Mouse (Mus musculus) frontal cortex, postnatal 10 days (tissue): ENCODE results near the gene Disp1.

Experiments used
- DNase-seq, 2 experiments: peaks; one replicate each; pipeline ENCODE4 v3.0.0; 2022; ENCODE audit warnings: low spot score in 2 of 2, mixed read lengths in 1 of 2

Gene Disp1

DNA sequence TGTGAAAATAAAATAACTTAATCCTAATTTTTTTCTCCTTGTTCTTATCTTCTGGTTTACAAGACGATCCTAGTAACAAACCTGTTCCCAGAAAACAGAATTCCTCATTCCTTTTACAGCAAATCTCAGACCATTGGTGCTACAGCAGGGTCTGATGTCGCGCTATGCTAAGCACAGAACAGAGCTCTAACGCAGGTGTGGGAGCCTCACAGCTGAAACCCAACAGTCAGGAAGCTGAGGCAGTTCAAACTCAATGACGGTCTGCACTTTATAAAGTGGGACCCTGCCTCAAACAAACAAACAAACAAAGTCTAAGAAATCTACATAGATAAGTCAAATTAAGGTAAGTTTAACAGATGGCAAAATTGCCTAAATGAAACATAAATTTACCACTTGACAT lies 20.4 kb downstream of the Disp1 start:
- DNase-seq, result no peak

GRCm38 (mm10) chr1:183194763-183195162 lies 26.6 kb downstream of the Disp1 start:
- no peak for DNase-seq

- DNase-seq, result no peak
Measured at GRCm38 (mm10) chr1:183194151-183194550, 27.2 kb downstream of the Disp1 start.

- DNase-seq, result no peak
Measured at GRCm38 (mm10) chr1:183191398-183191797, 29.9 kb downstream of the Disp1 start.

GRCm38 (mm10) chr1:183190456-183190855 lies 30.9 kb downstream of the Disp1 start:
- no peak for DNase-seq

GRCm38 (mm10) chr1:183189014-183189662 lies 32.2 kb downstream of the Disp1 start:
- no peak for DNase-seq

DNA sequence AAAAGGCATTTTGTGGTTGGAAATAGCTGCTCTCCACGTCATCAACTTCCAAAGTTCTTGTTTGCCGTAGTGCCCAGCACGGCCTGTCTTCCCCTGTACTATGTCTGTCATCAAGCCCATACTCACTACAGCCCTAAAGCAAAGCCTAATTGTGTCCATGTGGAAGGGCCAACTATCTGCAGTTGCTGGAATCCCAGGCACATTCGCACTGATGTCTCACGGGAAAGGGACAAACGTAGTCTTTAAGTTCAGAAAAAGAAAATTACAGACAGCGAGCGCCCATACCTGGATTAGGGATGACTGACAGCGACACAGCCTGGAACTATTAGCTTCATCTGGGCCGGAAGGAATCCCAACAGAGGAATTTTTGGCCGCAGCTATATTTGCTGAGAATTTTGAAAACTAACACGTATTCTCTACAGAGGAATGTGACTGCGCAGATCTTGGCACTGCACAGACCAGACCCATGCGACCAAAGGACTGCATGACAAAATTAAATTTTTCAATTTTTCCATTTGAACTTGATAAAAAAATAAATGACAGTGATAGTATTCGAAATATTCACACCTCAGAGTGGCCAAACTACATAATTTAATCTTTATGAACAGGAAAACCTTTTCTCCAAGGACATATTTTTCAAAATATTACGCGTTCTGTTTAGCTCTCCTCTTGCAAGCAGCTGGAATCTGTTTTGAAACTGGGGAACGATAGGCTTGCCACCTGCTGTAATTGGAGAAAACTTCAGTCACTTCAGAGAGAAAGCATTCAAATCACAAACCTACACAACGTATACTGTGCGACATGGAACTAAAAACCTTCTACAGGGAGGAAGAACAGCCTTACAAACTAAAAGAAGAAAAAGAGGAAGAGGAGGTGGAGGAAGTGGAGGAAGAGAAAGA lies 33.0 kb downstream of the Disp1 start:
- no peak for DNase-seq

DNA sequence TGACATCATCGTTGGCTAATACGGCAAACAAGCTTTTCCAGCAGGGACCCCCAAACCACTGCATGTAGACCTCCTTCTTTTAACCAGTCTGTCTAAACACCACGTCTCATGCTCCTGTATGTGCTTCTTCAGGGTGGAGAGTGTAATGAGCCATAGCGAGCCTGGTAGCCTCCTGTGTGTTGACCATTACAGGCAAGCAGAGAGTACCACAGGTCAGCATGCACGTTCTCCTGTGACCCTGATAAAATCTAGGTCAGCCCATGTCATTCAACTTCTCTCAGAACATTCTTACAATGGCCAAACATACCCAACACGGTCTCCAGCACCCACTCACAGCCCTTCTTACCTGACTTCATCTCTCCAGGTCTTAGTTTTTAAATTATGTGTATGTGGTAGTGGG lies 35.8 kb downstream of the Disp1 start:
- DNase-seq, result no peak

DNA sequence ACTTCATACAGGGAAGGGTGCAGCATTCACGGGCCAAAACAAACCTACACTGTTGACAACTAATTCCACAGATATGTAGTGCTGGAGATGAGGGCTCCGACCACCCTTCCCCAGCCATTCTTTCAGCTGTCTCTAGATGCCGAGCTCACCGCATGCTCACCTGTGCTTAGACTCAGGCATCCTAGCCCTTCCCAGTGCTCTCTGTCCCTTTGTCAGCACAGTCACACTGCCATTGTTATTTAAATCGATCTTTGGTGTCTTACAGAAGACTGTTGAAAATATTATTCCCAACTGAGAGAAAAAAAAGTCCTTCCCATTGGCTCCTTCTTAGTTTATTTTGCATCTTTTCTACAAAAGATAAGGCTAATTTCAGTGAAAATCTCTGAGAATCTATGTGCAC lies 36.6 kb downstream of the Disp1 start:
- no peak for DNase-seq

DNA sequence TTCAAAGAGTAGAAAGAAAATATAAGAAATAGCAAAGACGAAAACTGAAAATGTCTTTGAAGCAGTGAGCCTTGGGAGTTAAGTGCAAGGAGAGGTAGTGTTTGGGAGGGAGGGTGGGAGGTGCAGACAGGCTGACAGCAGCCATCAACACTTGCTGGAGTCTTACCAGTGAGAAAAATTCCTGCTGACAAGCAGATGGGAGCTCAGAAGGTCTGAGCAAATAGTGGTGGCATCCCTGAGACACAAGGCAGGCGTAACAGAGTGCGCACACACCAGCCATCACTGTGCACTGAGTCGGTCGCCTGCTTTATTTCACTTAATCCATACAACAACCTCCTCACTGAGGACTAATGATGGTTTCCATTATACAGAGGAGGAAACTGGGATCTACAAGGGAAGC lies 37.8 kb downstream of the Disp1 start:
- no peak for DNase-seq

DNA sequence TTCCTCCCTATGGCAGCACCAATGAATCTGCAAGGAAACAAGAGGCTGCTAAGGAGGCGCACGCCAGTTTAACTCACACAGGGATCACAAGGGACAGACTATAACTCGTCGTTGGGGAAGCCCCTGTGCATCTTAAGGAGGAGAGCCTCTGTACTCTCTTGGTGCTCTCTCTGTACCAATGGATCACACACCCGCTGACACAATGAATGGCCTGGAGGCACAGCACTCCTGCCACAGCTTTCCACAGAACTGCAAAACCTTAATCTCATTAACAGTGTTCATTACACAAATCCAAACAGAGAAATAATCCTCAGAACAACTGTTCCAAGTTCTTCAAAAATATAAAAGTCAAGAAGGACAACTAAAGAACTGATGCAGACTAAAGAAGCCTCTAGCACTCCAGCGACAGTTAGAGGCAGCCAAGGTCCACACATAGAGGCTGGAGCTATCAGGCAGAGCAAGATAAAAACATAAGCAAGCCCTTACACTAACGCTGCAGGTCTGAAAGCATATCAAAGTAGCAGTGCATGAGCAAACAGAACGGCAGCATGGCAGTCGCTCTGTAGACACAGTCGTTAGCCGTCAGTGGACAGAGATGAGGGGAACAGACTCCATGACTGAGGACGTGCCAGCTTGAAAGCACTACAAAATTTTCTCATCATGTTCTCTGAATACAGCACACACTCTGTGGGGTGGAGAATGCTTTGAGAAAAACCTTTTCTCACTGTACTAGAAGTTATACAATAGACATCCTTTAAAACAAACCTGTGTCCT lies 38.5 kb downstream of the Disp1 start:
- DNase-seq, result no peak

GRCm38 (mm10) chr1:183181030-183181395 lies 40.3 kb downstream of the Disp1 start:
- DNase-seq, result peak in 1 of 2 experiments; percentile 26

DNA sequence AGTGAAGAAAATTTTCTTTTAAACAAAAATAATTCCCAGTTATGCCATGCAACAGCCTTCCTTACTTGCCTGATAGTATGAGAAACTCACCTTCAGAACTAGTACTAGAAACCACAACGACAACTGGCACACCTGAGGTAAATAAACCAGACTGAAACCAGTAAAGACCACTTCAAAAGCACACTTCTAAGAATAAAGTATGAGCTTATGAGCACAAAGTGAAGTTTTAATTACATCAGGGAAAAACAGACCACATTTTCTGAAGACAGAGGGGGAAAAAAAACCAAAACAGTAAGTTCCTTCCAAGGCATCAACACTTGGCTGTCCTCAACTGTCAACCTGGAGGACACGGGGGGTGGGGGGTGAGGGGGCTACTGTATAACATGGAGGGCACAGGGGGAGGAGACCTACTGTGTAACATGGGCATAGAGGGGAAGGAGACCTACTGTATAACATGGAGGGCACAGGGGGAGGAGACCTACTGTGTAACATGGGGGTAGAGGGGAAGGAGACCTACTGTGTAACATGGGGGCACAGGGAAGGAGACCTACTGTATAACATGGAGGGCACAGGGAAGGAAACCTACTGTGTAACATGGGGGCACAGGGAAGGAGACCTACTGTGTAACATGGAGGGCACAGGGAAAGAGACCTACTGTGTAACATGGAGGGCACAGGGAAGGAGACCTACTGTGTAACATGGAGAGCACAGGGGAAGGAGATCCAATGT lies 40.9 kb downstream of the Disp1 start:
- no peak for DNase-seq

DNA sequence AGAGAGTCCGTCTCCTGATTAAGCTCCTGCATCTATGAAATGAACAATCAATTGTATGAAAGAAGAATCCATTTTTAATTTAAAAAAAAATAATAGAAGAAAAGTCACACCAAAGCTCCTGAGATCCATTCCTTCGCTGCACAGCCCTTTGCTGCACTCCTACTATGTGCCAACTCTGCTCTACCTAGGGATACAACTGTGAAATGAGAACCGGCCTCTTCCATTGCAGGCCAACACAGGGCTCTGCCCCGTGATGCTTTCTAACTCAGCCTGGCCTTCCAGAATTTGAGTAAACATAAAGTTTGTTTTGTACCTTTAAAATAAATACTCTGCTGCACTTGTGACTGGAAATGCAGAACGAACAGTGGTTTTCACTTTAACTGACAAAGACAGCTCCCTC lies 42.0 kb downstream of the Disp1 start:
- no peak for DNase-seq

- DNase-seq, result no peak
Measured at GRCm38 (mm10) chr1:183175236-183175635, 46.1 kb downstream of the Disp1 start.

DNA sequence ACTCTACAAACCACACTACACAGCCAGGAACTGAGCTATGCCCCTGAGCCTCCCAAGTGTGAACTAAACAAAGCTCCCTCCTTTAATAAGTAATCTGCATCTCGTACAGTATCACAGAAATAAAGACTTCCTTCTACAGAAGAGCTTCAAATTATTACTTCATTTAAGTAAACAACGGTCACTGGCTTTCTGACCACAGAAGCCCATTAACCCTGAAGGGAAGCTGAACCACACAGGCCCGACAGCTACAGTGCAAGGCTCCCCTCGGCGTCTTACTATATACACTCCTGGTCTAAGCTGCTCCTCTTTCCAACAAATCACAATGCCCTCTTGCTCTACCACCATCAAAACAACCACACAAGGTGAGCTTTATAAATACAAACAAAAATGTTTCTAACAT lies 50.2 kb downstream of the Disp1 start:
- no peak for DNase-seq

- no peak for DNase-seq
Measured at GRCm38 (mm10) chr1:183168465-183168864, 52.9 kb downstream of the Disp1 start.

GRCm38 (mm10) chr1:183167776-183168175 lies 53.5 kb downstream of the Disp1 start:
- DNase-seq, result no peak

GRCm38 (mm10) chr1:183166700-183167099 lies 54.6 kb downstream of the Disp1 start:
- DNase-seq, result no peak

GRCm38 (mm10) chr1:183164648-183165071 lies 56.7 kb downstream of the Disp1 start:
- no peak for DNase-seq

- DNase-seq, result no peak
Measured at GRCm38 (mm10) chr1:183164190-183164580, 57.1 kb downstream of the Disp1 start.
